Mouse (Mus musculus) brain, embryonic 14.5 days (tissue): ENCODE measurements around the gene Stub1. TPM values are rescaled to one million over a fixed set of nuclear protein-coding genes. Genes with fewer than 3 reads are reported as not detected.
"Not testable (repeated sequence)": the region's sequence is repeated elsewhere in the genome, so short reads cannot be mapped to it uniquely, and the experiment has no call there.

Experiments used
- DNase-seq: peaks from one replicate; pipeline ENCODE4 v3.0.0-alpha.2; 2011; ENCODE audit warnings: low read depth
- CTCF ChIP-seq: fragments of 200-500 bp; IDR thresholded peaks from 2 replicates; pipeline ENCODE4 v1.5.1; 2012; ENCODE audit warnings: inconsistent platforms, mild to moderate bottlenecking, moderate library complexity, borderline replicate concordance; ENCODE audit not compliant: insufficient read depth, insufficient read length; ENCODE audit errors: extremely low read depth
- POLR2A ChIP-seq: fragments of 200-500 bp; IDR thresholded peaks from 2 replicates; pipeline ENCODE4 v1.6.1; 2012; ENCODE audit warnings: mild to moderate bottlenecking, inconsistent platforms, borderline replicate concordance; ENCODE audit not compliant: poor library complexity, insufficient read depth, insufficient read length, severe bottlenecking; ENCODE audit errors: extremely low read depth
- polyA plus RNA-seq: library from polyadenylated mRNA; depleted of rRNA; stranded (reverse); fragments of >200 nt; gene quantifications from 2 replicates; pipeline ENCODE4 v1.2.3, GENCODE M21; 2012

Gene Stub1
- polyA plus RNA-seq, 1 experiment: 252 TPM

DNA sequence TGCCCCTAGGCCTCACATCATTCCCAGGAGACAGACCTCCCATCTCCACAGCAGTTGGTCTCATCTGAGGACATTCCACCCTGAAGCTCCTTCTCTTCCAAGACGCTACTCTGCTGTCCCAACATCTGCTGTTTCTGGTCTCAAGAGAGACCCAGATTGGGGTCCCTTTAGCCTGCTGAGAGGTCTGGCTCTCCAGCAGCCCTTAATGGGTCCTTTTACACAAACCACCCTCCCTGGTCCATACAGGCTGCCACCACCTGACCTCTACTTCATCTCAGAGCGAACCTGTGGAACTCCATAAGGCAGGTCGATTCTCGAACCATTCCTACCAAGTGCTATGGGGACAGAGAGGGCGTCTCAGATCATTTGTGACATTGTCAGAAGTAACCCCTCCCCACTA, 25.2 kb downstream of the Stub1 start:
- no peak for TF ChIP-seq POLR2A
- no peak for TF ChIP-seq CTCF

DNA sequence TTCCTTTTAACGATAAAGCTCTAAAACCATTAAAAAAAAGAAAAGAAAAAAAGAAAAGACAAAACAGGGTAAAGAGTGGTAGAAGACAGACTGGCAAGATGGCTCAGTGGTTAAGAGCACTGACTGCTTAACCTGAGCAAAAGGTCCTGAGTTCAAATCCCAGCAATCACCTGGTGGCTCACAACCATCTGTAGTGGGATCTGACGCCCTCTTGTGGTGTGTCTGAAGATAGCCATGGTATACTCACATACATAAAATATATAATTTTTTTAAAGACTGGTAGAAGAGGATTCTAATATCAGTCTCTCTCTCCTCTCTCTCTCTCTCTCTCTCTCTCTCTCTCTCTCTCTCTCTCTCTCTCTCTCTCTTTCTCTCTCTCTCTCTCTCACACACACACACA, 25.8 kb downstream of the Stub1 start:
- peak; percentile 9; the same call in 1 of the 2 replicates for TF ChIP-seq CTCF
- DNase-seq: not testable (repeated sequence)

More for the DNA sequence above, 25.2 kb downstream of the Stub1 start:
- DNase-seq: no peak

DNA sequence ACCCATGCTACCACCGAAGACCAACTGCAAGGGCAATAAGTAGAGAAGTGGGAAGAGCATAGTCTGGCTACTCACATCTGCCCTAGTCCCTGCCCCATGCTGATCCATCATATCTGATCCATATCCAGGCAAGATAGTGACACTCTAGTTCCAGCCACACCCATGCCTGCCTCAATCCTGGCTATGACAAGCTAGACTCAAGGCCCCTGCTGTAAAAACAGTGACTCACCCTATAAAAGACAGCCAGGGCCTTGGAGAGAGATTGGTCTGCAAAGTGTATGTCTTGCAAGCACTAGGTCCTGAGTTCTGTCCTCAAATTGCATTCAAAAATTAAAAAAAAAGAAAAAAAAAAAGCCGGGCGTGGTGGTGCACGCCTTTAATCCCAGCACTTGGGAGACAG, 26.7 kb downstream of the Stub1 start:
- DNase-seq: no peak
- TF ChIP-seq POLR2A (no peak), CTCF (no peak)

DNA sequence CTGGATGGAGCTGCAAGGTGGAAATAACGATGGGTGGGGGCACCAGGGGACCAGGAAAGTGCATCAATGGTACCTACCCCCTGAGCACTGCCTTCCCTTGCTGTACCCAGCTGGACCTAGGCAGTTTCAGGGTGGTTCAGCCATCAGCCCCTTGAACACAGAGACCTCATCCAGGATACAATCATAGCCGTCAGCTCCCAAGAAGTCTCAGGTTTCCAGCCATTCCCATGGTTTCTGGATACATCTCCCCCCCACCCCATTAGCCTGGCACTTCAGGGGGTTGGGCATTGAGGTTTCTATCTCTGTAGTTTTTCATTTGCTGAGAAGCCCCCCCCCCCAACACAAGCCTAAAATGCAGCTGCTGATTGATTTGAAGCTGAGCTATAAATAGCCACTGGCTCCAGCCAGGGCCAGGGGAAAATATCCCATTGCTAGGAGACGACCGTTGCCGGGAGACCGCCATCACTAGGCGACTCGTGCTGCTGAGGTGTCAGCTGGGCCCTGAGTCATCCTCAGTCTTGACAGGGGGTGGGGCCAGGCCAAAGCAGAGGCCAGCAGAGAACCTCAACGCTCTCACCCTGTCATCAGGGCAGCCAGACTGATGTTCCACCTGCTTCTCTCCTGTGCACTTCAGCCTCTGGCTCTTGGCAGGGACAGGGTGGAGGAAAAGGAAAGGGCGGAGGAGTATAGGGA, 30.2 kb downstream of the Stub1 start:
- TF ChIP-seq CTCF (no peak), POLR2A (no peak)
- peak; percentile 96 for DNase-seq

DNA sequence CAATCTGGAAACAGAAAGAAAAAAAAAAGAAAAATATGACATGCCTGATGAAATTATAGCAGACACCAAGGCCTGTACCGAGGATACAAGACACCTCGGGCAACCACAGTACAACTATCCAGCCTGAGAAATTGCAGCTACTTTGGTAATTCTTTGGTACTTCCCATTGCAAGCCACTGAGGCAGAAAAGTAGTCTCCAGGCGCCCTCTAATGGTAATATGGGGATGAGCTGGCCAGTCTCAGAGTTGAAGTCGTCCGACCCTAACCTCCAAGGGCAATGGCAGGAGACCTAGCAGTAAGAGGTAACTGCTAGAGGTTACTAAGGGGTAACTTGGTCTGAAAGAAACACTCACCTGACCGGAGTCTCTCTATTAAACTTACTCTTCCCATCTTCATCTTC, 32.2 kb downstream of the Stub1 start:
- TF ChIP-seq POLR2A (no peak), CTCF (peak; percentile 87)
- peak; percentile 86 for DNase-seq

DNA sequence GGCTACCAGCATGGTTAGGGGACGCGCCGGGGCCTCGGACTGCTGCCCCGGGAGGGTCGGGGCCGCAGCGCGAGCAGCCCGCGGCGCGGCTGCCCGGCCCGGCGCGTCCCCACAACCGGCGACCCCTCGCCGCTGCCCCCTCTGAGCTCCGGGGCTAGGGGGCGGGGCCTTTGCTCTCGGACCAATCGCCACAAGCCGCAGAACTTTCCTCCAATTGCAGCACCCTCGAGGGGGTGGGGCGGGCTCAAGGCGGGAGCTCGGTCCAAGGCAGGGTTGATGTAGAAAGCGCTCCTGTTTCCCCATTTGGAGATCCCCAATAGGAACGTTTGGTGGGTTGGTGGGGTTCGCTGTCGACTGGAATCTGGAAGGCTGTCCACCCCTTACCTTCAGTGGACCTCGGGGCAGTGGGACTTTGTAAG, 36.2 kb downstream of the Stub1 start, which contains the start of gene Metrn:
Gene Metrn, minus strand, starts transcription at position 186 of the 419 bp plus-strand sequence.
- peak; percentile 93 for DNase-seq
- TF ChIP-seq CTCF (no peak), POLR2A (peak; percentile 52)

DNA sequence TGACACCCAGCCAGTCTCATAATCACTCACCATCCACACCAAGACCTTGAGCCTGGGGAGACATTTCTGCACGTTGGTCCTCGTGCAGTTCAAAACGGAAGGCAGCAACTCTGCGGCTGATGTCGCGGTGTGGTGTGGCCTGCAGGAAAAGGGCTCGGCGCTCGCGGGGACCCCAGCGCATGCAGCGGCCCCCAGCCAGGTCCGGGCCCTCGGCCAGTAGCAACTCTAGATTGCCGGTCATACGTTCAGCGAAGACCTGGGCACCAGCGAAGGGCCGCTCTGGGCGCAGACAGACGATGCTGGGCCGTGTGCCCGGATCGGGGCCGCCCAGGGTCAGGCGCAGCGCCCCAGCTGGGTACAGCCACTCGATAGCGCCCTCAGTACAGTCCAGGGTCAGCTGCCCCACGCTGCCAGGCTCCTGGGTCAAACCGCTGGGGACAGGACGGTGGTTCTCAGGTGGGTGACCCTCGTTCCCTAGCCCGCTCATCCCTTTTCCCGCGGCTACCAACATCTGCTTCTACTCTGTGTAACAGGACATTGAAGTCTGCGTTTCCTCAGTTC, 36.9 kb downstream of the Stub1 start:
- no peak for DNase-seq
- TF ChIP-seq POLR2A: no peak
- TF ChIP-seq CTCF: no peak

DNA sequence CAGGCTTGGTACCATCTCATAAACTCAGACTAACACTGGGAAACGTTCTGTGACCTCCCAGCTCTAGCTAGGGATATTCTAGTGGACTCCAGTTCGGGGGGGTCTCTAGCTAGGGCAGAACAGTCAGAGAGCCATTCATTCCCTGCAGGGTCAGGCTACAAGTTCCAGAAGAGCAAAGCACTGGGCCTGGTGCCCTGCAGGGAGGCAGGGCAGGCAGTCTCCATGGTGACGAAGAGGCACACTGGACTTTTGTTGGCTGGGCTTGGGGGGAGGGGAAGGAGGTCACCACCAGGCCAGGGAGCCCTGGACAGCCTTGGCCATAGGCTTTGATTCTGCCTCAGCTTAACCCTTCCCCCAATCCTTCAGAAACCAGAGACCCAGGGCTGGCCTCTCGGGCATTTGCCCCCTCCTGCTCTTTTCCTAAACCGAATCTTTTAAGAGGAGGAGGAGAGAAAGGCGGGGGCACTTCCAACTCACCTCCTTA, 37.6 kb downstream of the Stub1 start, which contains the start of gene AC134908.4:
Gene AC134908.4, minus strand, starts transcription at position 51 of the 484 bp plus-strand sequence.
- DNase-seq: peak; percentile 65
- TF ChIP-seq POLR2A (no peak), CTCF (no peak)

DNA sequence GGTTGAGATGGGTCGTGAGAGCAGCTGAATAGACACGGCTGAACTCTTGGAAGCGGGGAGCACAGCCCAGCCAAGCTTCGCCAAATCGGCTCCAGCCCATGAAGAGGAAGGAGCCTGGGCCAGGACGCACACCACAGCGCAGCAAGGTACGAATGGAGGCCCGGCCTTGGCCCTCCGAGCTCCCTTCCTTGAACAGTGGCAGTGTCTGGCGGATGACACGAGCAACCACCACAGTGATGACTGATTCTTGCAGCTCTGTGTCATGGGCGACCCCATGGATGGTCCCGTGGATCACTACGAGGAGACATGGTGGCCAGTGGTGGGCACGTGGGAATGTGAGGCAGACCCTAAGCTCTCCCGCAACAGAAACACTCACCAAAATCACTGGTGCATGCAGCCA, 38.2 kb downstream of the Stub1 start:
- no peak for TF ChIP-seq POLR2A
- TF ChIP-seq CTCF: no peak
- DNase-seq: no peak

DNA sequence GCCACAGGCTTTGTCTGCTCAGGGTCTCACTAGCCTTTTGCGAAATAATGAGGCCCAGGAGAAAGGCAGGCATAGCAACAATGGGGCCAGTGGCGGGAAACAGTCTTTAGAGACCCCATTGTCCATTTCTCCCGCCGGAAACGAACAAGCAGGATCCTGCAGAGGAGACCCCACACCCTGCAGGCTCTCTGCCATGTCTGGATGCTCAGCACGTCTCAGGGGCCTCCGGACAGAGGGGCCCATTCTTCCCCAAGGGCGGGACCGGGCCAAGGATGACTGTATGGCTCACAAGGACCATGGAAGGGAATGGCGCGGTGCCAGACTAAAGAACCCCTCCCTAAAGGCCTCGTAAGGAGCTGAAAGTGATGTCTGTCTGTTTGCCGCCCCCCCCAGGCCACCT, 39.0 kb downstream of the Stub1 start:
- no peak for TF ChIP-seq POLR2A
- TF ChIP-seq CTCF: no peak
- peak; percentile 76 for DNase-seq

DNA sequence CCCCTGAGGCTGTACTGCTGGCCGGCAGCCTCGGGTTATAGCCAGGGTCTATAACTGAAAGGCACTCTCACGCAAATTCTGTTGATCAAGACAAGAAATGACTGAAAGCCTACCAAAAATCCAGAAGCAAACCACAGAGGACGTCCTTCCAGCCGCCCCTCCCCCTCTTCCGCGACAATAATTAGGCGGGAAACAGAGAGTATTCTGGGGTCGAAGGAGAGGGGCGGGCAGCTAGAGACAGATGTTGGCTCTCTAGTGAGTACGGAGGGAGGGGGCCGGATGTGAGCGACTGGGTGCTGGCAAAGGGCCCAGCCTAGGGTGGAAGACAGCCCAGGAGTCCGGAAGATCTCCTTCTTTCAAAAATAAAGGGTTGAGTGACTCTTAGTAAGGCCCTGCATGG, 40.6 kb downstream of the Stub1 start, which contains the start of gene Fam173a:
Gene Fam173a, minus strand, starts transcription at position 287 of the 400 bp plus-strand sequence.
- peak; percentile 88 for DNase-seq
- TF ChIP-seq CTCF (no peak), POLR2A (no peak)
